Mouse (Mus musculus) adrenal gland, postnatal 14 days (tissue): Measurements from ENCODE around the gene Prom2. TPM values are rescaled to one million over a fixed set of nuclear protein-coding genes. Genes with fewer than 3 reads are reported as not detected.

ENCODE experiments used
- DNase-seq: peaks from one replicate; pipeline ENCODE4 v3.0.0; 2021; ENCODE audit warnings: mixed read lengths
- long read RNA-seq, 2 experiments: library from polyadenylated mRNA; stranded (forward); transcript quantifications; one replicate each; pipeline ENCODE4 v2.0.0; 2021
- total RNA-seq: library from RNA; stranded (reverse); gene quantifications from 2 replicates; pipeline ENCODE4 v1.2.3, GENCODE M21; 2021

Prom2 gene
- 0.19 and 0.26 TPM in 2 replicates for total RNA-seq
- long read RNA-seq, experiment 1, partial matches to known transcripts = 1 of 1 reads
- long read RNA-seq, experiment 1, other reads (novel, unspliced or antisense) = 0 of 1 reads
- long read RNA-seq, experiment 2 = 0 reads

DNA sequence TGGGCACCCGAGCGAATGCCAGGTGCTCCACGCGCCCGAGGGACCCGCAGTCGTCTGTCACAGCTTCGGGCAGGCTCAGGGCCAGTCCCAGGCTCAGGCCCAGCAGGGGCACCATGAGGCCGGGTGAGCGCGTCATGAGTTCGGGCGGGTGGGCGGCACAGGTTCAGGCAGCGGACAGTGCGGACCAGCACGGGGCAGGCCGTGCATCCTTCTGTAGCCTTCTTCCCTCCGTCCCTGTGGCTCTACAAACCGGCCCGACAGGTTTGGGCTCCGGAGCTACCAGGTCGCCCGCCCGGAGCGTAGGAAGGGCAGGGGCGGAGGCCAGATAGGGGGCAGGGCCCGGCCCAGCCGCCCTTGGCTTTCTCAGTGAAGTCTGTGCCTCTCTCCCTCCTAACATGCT is at the start of gene Prom2:
Gene Prom2, minus strand, starts transcription at position 283 of the 400 bp plus-strand sequence.
- no peak for DNase-seq

GRCm38 (mm10) chr2:127590840-127591239 is 49.6 kb upstream of the Prom2 start:
- DNase-seq = no peak

GRCm38 (mm10) chr2:127590204-127590603 is 48.9 kb upstream of the Prom2 start:
- no peak for DNase-seq

DNA sequence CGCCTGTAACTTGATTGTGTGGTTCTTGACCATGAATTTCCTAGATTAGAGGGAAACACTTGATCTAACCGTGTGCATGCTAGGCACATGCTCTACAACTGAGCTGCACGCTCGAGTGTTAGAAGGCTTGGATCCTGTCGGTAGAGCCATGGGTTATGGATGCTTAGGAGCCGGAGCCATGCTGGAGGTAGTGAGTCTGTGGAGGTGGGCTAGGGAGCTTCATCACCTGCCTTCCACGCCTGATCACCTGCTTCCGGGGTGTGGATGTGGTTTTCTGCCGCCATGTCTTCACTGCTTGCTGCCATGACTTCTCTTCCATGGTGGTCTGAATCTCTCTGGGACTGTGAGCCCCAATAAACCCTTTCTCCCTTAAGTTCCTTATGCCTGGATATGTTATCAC is 47.6 kb upstream of the Prom2 start:
- DNase-seq = no peak

- DNase-seq = no peak
These were observed 46.2 kb upstream of the Prom2 start for GRCm38 (mm10) chr2:127587514-127587844.

DNA sequence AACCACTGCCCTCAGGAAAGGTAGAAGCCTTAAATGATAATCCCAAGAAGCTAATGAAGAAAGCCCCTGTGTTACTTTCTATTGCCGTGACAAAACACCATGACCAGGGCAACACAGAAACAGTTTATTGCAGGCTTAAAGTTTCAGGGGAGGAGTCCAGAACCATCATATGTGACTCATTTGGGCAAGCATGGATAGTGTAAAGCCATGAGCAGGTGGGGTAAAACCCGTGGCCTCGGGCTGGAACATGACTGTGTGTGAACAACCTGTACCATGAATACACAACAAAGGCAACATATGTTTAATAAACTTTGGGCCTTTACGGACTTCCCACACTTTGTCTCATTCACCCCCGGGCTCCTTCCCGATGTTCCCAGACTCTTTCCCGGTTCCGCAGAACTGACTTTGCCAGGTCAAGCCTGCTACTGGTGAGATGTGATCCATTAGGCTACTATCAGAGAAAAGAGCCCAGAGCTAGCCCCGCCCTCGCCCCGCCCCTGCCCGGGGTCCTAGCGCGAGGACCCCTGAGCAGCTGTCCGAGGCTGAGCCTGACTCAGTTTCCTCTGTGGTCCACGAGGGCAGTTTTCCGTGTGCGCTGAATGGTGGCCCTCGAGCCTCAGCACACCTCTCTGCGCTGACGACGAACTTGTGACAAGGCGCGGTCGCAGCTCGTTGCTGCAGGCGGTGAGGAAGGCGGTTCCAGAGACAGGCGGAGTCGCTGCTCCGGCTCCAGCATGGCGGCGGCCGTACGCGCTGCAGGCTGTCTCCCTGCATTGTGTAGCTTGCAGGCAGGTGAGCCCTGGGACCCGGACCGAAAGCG is 45.6 kb upstream of the Prom2 start, which contains the start of the genes Zfp661 and Mrps5:
Gene Zfp661, minus strand, starts transcription at position 401 of the 820 bp plus-strand sequence.
Gene Mrps5, plus strand, starts transcription at position 529 of the 820 bp plus-strand sequence.
- peak; percentile 91 for DNase-seq

- DNase-seq = peak; percentile 95
These were observed 43.2 kb upstream of the Prom2 start for GRCm38 (mm10) chr2:127584436-127584858.

- no peak for DNase-seq
These were observed 32.1 kb upstream of the Prom2 start for GRCm38 (mm10) chr2:127573322-127573721.

- peak; percentile 88 for DNase-seq
These were observed 18.1 kb upstream of the Prom2 start for GRCm38 (mm10) chr2:127559070-127559966.

DNA sequence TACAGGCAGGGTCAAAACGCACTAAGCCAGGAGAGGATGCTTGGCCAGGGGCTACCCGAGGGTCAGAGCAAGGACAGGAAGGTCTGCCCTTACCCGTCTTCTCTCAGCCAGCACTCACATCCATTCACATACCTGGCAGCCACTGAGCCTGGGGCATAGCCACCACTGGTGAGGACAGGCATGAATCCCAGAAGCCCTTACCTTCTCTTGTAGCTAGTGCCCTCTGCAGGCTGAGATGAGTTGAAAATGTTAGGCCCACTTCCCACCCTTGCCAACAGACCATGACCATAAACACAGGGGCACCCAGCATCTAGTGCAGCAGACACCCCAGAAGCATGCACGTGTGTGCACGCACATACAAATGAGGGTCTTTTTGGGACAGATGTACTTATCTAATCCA is 9.8 kb upstream of the Prom2 start:
- DNase-seq = peak; percentile 24

DNA sequence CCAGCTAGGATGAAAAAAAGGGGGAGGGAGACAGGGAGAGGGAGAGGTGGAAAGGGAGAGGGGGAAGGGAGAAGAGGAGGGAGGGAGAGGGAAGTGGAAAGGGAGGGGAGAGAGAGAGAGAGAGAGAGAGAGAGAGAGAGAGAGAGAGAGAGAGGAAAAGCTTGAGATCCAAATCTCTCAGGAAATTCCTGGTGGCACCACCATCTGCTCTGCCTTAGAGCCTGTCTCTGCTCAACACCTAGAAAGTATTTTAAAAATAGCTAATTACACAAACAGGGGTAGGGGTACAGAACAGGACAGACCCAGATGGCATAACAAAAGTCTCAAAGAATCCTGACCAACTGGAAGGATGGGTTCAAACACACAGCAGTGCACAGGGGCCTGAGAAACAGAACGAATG is 9.2 kb upstream of the Prom2 start:
- no peak for DNase-seq

- no peak for DNase-seq
These were observed 8.4 kb upstream of the Prom2 start for GRCm38 (mm10) chr2:127549711-127550110.

GRCm38 (mm10) chr2:127548342-127549074 is 7.2 kb upstream of the Prom2 start:
- DNase-seq = no peak

GRCm38 (mm10) chr2:127541697-127542096 is 430 bp upstream of the Prom2 start:
- no peak for DNase-seq

GRCm38 (mm10) chr2:127539494-127539893 is 1.8 kb downstream of the Prom2 start:
- peak; percentile 27 for DNase-seq

GRCm38 (mm10) chr2:127537548-127537947 is 3.7 kb downstream of the Prom2 start:
- DNase-seq = peak; percentile 61

- DNase-seq = no peak
These were observed 5.9 kb downstream of the Prom2 start for GRCm38 (mm10) chr2:127535363-127535762.

GRCm38 (mm10) chr2:127532379-127532778 is 8.9 kb downstream of the Prom2 start:
- peak; percentile 68 for DNase-seq

GRCm38 (mm10) chr2:127531592-127531991 is 9.7 kb downstream of the Prom2 start:
- DNase-seq = no peak

DNA sequence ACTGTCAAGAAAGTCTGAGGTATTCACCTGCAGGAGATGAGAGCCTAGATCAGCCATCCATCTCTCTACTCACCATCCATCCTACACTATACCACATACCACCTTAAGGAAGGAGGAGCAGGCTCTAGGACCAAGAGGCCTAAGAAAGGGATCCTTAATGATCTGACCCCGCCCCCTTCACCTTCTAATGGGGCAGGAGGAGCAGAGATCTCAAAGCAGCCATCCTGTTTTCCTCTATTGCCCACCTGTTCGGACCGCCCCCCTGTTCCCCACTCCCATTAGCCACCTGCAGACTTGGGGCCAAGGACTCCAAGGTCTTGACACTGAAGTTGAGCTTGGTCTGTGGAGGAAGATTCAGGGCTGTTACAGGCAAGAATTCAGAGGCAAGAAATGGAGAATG is 10.8 kb downstream of the Prom2 start:
- DNase-seq = no peak

GRCm38 (mm10) chr2:127525004-127525775 is 16.1 kb downstream of the Prom2 start:
- no peak for DNase-seq
